Mouse (Mus musculus): Measurements from ENCODE around the gene Cd300a. TPM values are rescaled to one million over a fixed set of nuclear protein-coding genes. Genes with fewer than 3 reads are reported as not detected.

Gene Cd300a
- polyA plus RNA-seq, 1 experiment from 2014 or later = 9.7 TPM

- Histone ChIP-seq H3K27me3 (ENCODE audit: insufficient read depth, low read length) (no peaks in the 10 kb centered on the region; the same call in 1 of the 2 replicates), H3K27ac (ENCODE audit: low read depth) (no peak overlapping the region), H3K36me3 (replicated peaks; ENCODE audit: insufficient read depth, low read length) (no peaks in the 10 kb centered on the region), H3K4me2 (ENCODE audit: low read depth, low read length) (no peak overlapping the region), H3K9ac (replicated peaks) (no peak overlapping the region), H3K4me1 (ENCODE audit: insufficient read depth) (no peaks in the 10 kb centered on the region), H3K9me3 (ENCODE audit: low read length) (no peaks in the 10 kb centered on the region; the same call in 1 of the 2 replicates), H3K4me3 (ENCODE audit: low read depth, low read length) (no peak overlapping the region)
- peak; percentile 63 for DNase-seq
- 60% methylated on average over 4 of the region's 4 CpGs for WGBS (ENCODE audit: insufficient replicate concordance)
- no peak for ATAC-seq
- peak; percentile 74 for TF ChIP-seq CTCF (IDR thresholded peaks at IDR 0.05; ENCODE audit: low read depth)
- TF ChIP-seq EP300 (IDR thresholded peaks at IDR 0.05; ENCODE audit: low read depth) = no peak
Measured at GRCm38 (mm10) chr11:114923961-114924360, 34.1 kb downstream of the Cd300a start.

GRCm38 (mm10) chr11:114929581-114929980 lies 39.7 kb downstream of the Cd300a start:
- no peak for TF ChIP-seq CTCF (IDR thresholded peaks at IDR 0.05; ENCODE audit: low read depth)
- TF ChIP-seq EP300 (IDR thresholded peaks at IDR 0.05; ENCODE audit: low read depth) = no peak
- WGBS (ENCODE audit: insufficient replicate concordance) = 57% methylated on average over 2 of the region's 2 CpGs

GRCm38 (mm10) chr11:114931041-114931440 lies 41.2 kb downstream of the Cd300a start:
- H3K4me1 ChIP-seq (ENCODE audit: insufficient read depth) = no peaks in the 10 kb centered on the region
- no peak for DNase-seq
- ATAC-seq = peak; percentile 25; the same call in 1 of the 2 replicates

More at GRCm38 (mm10) chr11:114929581-114929980, 39.7 kb downstream of the Cd300a start:
- Histone ChIP-seq H3K36me3 (replicated peaks; ENCODE audit: insufficient read depth, low read length) (no peaks in the 10 kb centered on the region), H3K27ac (ENCODE audit: low read depth) (no peak overlapping the region), H3K9me3 (ENCODE audit: low read length) (no peaks in the 10 kb centered on the region), H3K27me3 (ENCODE audit: insufficient read depth, low read length) (no peaks in the 10 kb centered on the region; the same call in 1 of the 2 replicates), H3K4me1 (ENCODE audit: insufficient read depth) (no peaks in the 10 kb centered on the region), H3K4me3 (ENCODE audit: low read depth, low read length) (no peak overlapping the region), H3K9ac (replicated peaks) (no peak overlapping the region), H3K4me2 (ENCODE audit: low read depth, low read length) (no peak overlapping the region)
- DNase-seq (no peak), ATAC-seq (no peak)

GRCm38 (mm10) chr11:114933591-114933990 lies 43.8 kb downstream of the Cd300a start:
- no peaks in the 10 kb centered on the region for H3K27me3 ChIP-seq (ENCODE audit: insufficient read depth, low read length)
- peak overlapping the region; percentile 27 for H3K4me2 ChIP-seq (ENCODE audit: low read depth, low read length)
- no peak overlapping the region for H3K9ac ChIP-seq (replicated peaks)
- WGBS (ENCODE audit: insufficient replicate concordance) = 61% methylated on average over 4 of the region's 4 CpGs
- H3K9me3 ChIP-seq (ENCODE audit: low read length) = no peaks in the 10 kb centered on the region
- no peak overlapping the region; the same call in 1 of the 2 replicates for H3K27ac ChIP-seq (ENCODE audit: low read depth)
- ATAC-seq = no peak
- H3K36me3 ChIP-seq (replicated peaks; ENCODE audit: insufficient read depth, low read length) = no peaks in the 10 kb centered on the region
- H3K4me3 ChIP-seq (ENCODE audit: low read depth, low read length) = peak overlapping the region; percentile 24
- no peaks in the 10 kb centered on the region for H3K4me1 ChIP-seq (ENCODE audit: insufficient read depth)
- DNase-seq = no peak
- TF ChIP-seq CTCF (IDR thresholded peaks at IDR 0.05; ENCODE audit: low read depth) (no peak), EP300 (IDR thresholded peaks at IDR 0.05; ENCODE audit: low read depth) (no peak)

More at GRCm38 (mm10) chr11:114931041-114931440, 41.2 kb downstream of the Cd300a start:
- Histone ChIP-seq H3K27me3 (ENCODE audit: insufficient read depth, low read length) (no peaks in the 10 kb centered on the region; the same call in 1 of the 2 replicates), H3K4me2 (ENCODE audit: low read depth, low read length) (peak overlapping the region; percentile 38; the same call in 1 of the 2 replicates), H3K9ac (replicated peaks) (no peak overlapping the region), H3K27ac (ENCODE audit: low read depth) (peak overlapping the region; percentile 78), H3K4me3 (ENCODE audit: low read depth, low read length) (no peak overlapping the region), H3K9me3 (ENCODE audit: low read length) (no peaks in the 10 kb centered on the region), H3K36me3 (replicated peaks; ENCODE audit: insufficient read depth, low read length) (no peaks in the 10 kb centered on the region)
- 58% methylated on average over 5 of the region's 5 CpGs for WGBS (ENCODE audit: insufficient replicate concordance)
- no peak for TF ChIP-seq CTCF (IDR thresholded peaks at IDR 0.05; ENCODE audit: low read depth)
- TF ChIP-seq EP300 (IDR thresholded peaks at IDR 0.05; ENCODE audit: low read depth) = no peak

GRCm38 (mm10) chr11:114934144-114934543 lies 44.3 kb downstream of the Cd300a start, which contains the start of gene Cd300lb:
TSS of gene Cd300lb (minus strand) at chr11:114934386.
- H3K4me1 ChIP-seq (ENCODE audit: insufficient read depth) = no peaks in the 10 kb centered on the region
- peak within 1 kb of the TSS; percentile 24 for H3K4me3 ChIP-seq (ENCODE audit: low read depth, low read length)
- H3K9ac ChIP-seq (replicated peaks) = no peak within 1 kb of the TSS
- H3K27me3 ChIP-seq (ENCODE audit: insufficient read depth, low read length) = no peaks in the 10 kb centered on the region
- DNase-seq (no peak), ATAC-seq (no peak)
- WGBS (ENCODE audit: insufficient replicate concordance) = 28% methylated on average over 6 of the region's 6 CpGs
- H3K27ac ChIP-seq (ENCODE audit: low read depth) = peak within 1 kb of the TSS; percentile 22; the same call in 1 of the 2 replicates
- peak within 1 kb of the TSS; percentile 27 for H3K4me2 ChIP-seq (ENCODE audit: low read depth, low read length)
- no peaks in the 10 kb centered on the region for H3K9me3 ChIP-seq (ENCODE audit: low read length)
- H3K36me3 ChIP-seq (replicated peaks; ENCODE audit: insufficient read depth, low read length) = no peaks in the 10 kb centered on the region
- TF ChIP-seq EP300 (IDR thresholded peaks at IDR 0.05; ENCODE audit: low read depth) = no peak
- TF ChIP-seq CTCF (IDR thresholded peaks at IDR 0.05; ENCODE audit: low read depth) = no peak

Other genes with a start within 250 kb of the Cd300a start
- 793 and 837 TPM in 2 replicates for gene Rpl38, start 221.5 kb upstream of the Cd300a start, polyA plus RNA-seq (2015; fragmentation: Nextera tagmentation; extraction: Ambion mirVana)
- gene Ttyh2, start 214.6 kb upstream of the Cd300a start, polyA plus RNA-seq (2015; fragmentation: Nextera tagmentation; extraction: Ambion mirVana) = 22.1 and 23.7 TPM in 2 replicates
- gene Dnaic2, start 162.6 kb upstream of the Cd300a start, polyA plus RNA-seq (2015; fragmentation: Nextera tagmentation; extraction: Ambion mirVana) = 0.13 TPM in 1 of 2 replicates, not detected in the other
- gene Kif19a, start 124.7 kb upstream of the Cd300a start, polyA plus RNA-seq (2015; fragmentation: Nextera tagmentation; extraction: Ambion mirVana) = 0.11 and 0.13 TPM in 2 replicates
- not detected in 2 replicates for gene Btbd17, start 94.1 kb upstream of the Cd300a start, polyA plus RNA-seq (2015; fragmentation: Nextera tagmentation; extraction: Ambion mirVana)
- gene Gpr142, start 91.1 kb upstream of the Cd300a start, polyA plus RNA-seq (2015; fragmentation: Nextera tagmentation; extraction: Ambion mirVana) = not detected in 2 replicates
- gene Gprc5c, start 38.9 kb upstream of the Cd300a start, polyA plus RNA-seq (2015; fragmentation: Nextera tagmentation; extraction: Ambion mirVana) = 23.2 and 24.9 TPM in 2 replicates
- gene Cd300lb, start 44.3 kb downstream of the Cd300a start, polyA plus RNA-seq (2015; fragmentation: Nextera tagmentation; extraction: Ambion mirVana) = 1.8 and 2.5 TPM in 2 replicates
- gene Cd300c, start 79.1 kb downstream of the Cd300a start, polyA plus RNA-seq (2015; fragmentation: Nextera tagmentation; extraction: Ambion mirVana) = 0.29 TPM in 1 of 2 replicates, not detected in the other
- gene Cd300ld, start 99.9 kb downstream of the Cd300a start, polyA plus RNA-seq (2015; fragmentation: Nextera tagmentation; extraction: Ambion mirVana) = 2.2 and 2.4 TPM in 2 replicates
- 16.3 and 17.3 TPM in 2 replicates for gene Cd300c2, start 111.8 kb downstream of the Cd300a start, polyA plus RNA-seq (2015; fragmentation: Nextera tagmentation; extraction: Ambion mirVana)
- not detected in 2 replicates for gene Cd300ld2, start 126.2 kb downstream of the Cd300a start, polyA plus RNA-seq (2015; fragmentation: Nextera tagmentation; extraction: Ambion mirVana)
- not detected in 2 replicates for gene Cd300ld4, start 137.0 kb downstream of the Cd300a start, polyA plus RNA-seq (2015; fragmentation: Nextera tagmentation; extraction: Ambion mirVana)
- not detected in 2 replicates for gene Cd300ld5, start 147.7 kb downstream of the Cd300a start, polyA plus RNA-seq (2015; fragmentation: Nextera tagmentation; extraction: Ambion mirVana)
- not detected in 2 replicates for gene Cd300ld3, start 158.4 kb downstream of the Cd300a start, polyA plus RNA-seq (2015; fragmentation: Nextera tagmentation; extraction: Ambion mirVana)
- gene Cd300e, start 172.1 kb downstream of the Cd300a start, polyA plus RNA-seq (2015; fragmentation: Nextera tagmentation; extraction: Ambion mirVana) = 0.98 and 1.1 TPM in 2 replicates
- 2.5 and 3.1 TPM in 2 replicates for gene Rab37, start 201.4 kb downstream of the Cd300a start, polyA plus RNA-seq (2015; fragmentation: Nextera tagmentation; extraction: Ambion mirVana)
- 8.5 and 9.3 TPM in 2 replicates for gene Cd300lf, start 244.0 kb downstream of the Cd300a start, polyA plus RNA-seq (2015; fragmentation: Nextera tagmentation; extraction: Ambion mirVana)